Mouse (Mus musculus) gastrocnemius, adult 18-20 months (tissue): ENCODE results near the gene Gjb5. TPM values are rescaled to one million over a fixed set of nuclear protein-coding genes. Genes with fewer than 3 reads are reported as not detected.

Source experiments
- DNase-seq: peaks from one replicate; pipeline ENCODE4 v3.0.0; 2021; ENCODE audit warnings: low spot score
- total RNA-seq, 2 experiments: library from RNA; stranded (reverse); gene quantifications; 2 replicates each; pipeline ENCODE4 v1.2.3; 2021

The Gjb5 gene
- total RNA-seq, 2 experiments from 2014 or later = not detected

GRCm38 (mm10) chr4:127312349-127312748 is 45.6 kb downstream of the Gjb5 start:
- DNase-seq = no peak

GRCm38 (mm10) chr4:127311561-127311960 is 46.4 kb downstream of the Gjb5 start:
- DNase-seq = no peak

- no peak for DNase-seq
Measured at GRCm38 (mm10) chr4:127306915-127307314, 51.1 kb downstream of the Gjb5 start.

Other genes starting within 250 kb of the Gjb5 start
- gene Tmem35b, start 234.5 kb downstream of the Gjb5 start, total RNA-seq = under 1 TPM; 0.62 to 0.90 TPM
- under 1 TPM in 1 of 2 experiments, not detected in 1; 0.21 TPM for gene Dlgap3, start 189.0 kb downstream of the Gjb5 start, total RNA-seq
- 10 to 100 TPM; 36.3 to 36.9 TPM for gene Smim12, start 114.4 kb downstream of the Gjb5 start, total RNA-seq
- gene Gja4, start 44.1 kb downstream of the Gjb5 start, total RNA-seq = 1 to 10 TPM; 2.3 to 2.5 TPM
- gene Gjb3, start 27.3 kb downstream of the Gjb5 start, total RNA-seq = not detected
- gene Gjb4, start 4.1 kb downstream of the Gjb5 start, total RNA-seq = not detected